Mouse (Mus musculus): Measurements from ENCODE around the gene Copz1. TPM values are rescaled to one million over a fixed set of nuclear protein-coding genes. Genes with fewer than 3 reads are reported as not detected.

Gene Copz1
- total and polyA plus RNA-seq, 3 experiments = 80.0 to 271 (median 148) TPM

- Histone ChIP-seq H3K4me3 (replicated peaks in 1 of 3; ENCODE audit: low read depth in 2 of 3, low read length in 2 of 3, poor library complexity in 1 of 3) (no peak overlapping the region), H3K4me2 (ENCODE audit: insufficient read depth, low read depth, poor library complexity, severe bottlenecking) (no peak overlapping the region), H3K9me3 (replicated peaks; ENCODE audit: low read length) (no peaks in the 10 kb centered on the region), H3K27me3 (replicated peaks) (peaks cover 8% of the 10 kb centered on the region), H3K4me1 (ENCODE audit: control insufficient read depth in 1 of 2, insufficient read depth in 2 of 2) (peaks cover 13 to 67% of the 10 kb centered on the region in 2 experiments; a peak in 3 of 4 replicates), H3K27ac (ENCODE audit: insufficient read depth, low read depth) (no peak overlapping the region), H3K36me3 (replicated peaks in 1 of 2; ENCODE audit: control insufficient read depth in 1 of 2, insufficient read depth in 1 of 2, low read length in 1 of 2) (no peaks in the 10 kb centered on the region), H3K79me2 (replicated peaks; ENCODE audit: control insufficient read depth, extremely low read depth, insufficient read depth, poor library complexity, severe bottlenecking) (no peaks in the 10 kb centered on the region), H3K9ac (ENCODE audit: insufficient read depth, low read depth) (no peak overlapping the region)
- TF ChIP-seq CTCF (conservative IDR thresholded peaks at IDR 0.05 in 1 of 2, IDR thresholded peaks at IDR 0.05 in 1 of 2; ENCODE audit: low read depth in 2 of 2, low read length in 2 of 2) (no peak), NELFE (IDR thresholded peaks at IDR 0.05; ENCODE audit: low read depth, low read length) (no peak), TBP (conservative IDR thresholded peaks at IDR 0.05; ENCODE audit: low read depth, low read length) (no peak), NRF1 (IDR thresholded peaks at IDR 0.05; ENCODE audit: low read depth, low read length) (no peak), PAX5 (IDR thresholded peaks at IDR 0.05; ENCODE audit: low read length) (no peak), CHD2 (IDR thresholded peaks at IDR 0.05; ENCODE audit: low read length) (no peak), USF2 (conservative IDR thresholded peaks at IDR 0.05; ENCODE audit: low read depth, low read length) (no peak), MAZ (IDR thresholded peaks at IDR 0.05; ENCODE audit: low read depth, low read length) (no peak), MYC (IDR thresholded peaks at IDR 0.05; ENCODE audit: low read depth, low read length) (no peak), GABPA (IDR thresholded peaks at IDR 0.05; ENCODE audit: insufficient replicate concordance, low read depth, low read length) (no peak)
- in situ Hi-C loops (cut with MboI; ENCODE audit: low pct_ligation_motif_present, low pct_unique_long_range_greater_than_20kb, low sequenced_read_pairs) = no loop called here
- dilution Hi-C loops (cut with MboI; ENCODE audit: extremely low pct_ligation_motif_present, extremely low pct_unique_long_range_greater_than_20kb, low sequenced_read_pairs) = no loop called here
- DNase-seq (ENCODE audit: extremely low read depth) = no peak
Observed at GRCm38 (mm10) chr15:103338829-103339165, 66.3 kb downstream of the Copz1 start.

DNA sequence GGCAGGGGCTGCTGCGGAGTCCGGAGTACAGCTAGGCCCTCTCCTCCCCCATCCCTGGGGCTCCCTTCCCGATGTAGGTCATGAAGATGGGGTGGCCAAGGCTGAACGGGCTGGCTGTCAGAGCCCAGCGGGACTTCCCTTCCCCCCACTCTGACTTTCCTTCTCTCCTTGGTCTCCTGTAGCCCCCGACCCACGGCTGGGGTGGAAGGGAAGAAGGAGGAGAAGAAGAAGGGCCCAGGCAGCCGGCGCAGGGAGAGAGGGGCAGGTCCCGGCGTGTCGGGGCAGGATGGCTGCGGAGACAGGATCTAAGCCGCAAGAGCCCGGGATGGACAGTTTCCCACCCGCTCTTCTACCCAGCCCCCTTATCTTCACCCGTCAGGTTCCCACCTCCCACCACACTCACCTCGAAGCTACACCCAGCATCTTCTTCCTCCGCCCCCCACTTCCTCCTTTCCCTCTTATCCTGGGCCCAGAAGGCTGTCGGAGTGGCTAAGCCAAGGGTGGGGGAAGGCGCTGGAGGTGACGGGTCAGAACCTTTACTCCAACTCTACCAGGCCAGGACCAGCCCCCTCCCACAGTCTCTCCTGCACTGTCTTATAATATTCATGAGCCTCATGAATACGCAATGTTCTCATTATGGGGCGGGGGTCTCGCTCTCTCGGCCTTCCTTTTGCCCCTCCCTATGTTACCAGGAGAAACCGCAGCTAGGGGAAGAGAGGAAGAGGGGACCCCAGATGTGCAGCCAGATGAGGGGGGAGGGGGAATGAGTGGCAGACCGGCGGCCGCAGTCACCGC, 66.8 kb downstream of the Copz1 start:
- Histone ChIP-seq H3K27ac (ENCODE audit: insufficient read depth, low read depth) (no peak overlapping the region), H3K9me3 (replicated peaks; ENCODE audit: low read length) (no peaks in the 10 kb centered on the region), H3K4me1 (ENCODE audit: control insufficient read depth in 1 of 2, insufficient read depth in 2 of 2) (peaks cover 13 to 61% of the 10 kb centered on the region in 2 experiments; a peak in 3 of 4 replicates), H3K4me2 (ENCODE audit: insufficient read depth, low read depth, poor library complexity, severe bottlenecking) (peak overlapping the region; percentile 84), H3K79me2 (replicated peaks; ENCODE audit: control insufficient read depth, extremely low read depth, insufficient read depth, poor library complexity, severe bottlenecking) (no peaks in the 10 kb centered on the region), H3K9ac (ENCODE audit: insufficient read depth, low read depth) (peak overlapping the region; percentile 19; the same call in 1 of the 2 replicates), H3K27me3 (replicated peaks) (peaks cover 8% of the 10 kb centered on the region), H3K4me3 (replicated peaks in 1 of 3; ENCODE audit: low read depth in 2 of 3, low read length in 2 of 3, poor library complexity in 1 of 3) (peak overlapping the region; percentile 55 to 72 (median 56)), H3K36me3 (replicated peaks in 1 of 2; ENCODE audit: control insufficient read depth in 1 of 2, insufficient read depth in 1 of 2, low read length in 1 of 2) (no peaks in the 10 kb centered on the region)
- in situ Hi-C loops (cut with MboI; ENCODE audit: low pct_ligation_motif_present, low pct_unique_long_range_greater_than_20kb, low sequenced_read_pairs) = no loop called here
- dilution Hi-C loops (cut with MboI; ENCODE audit: extremely low pct_ligation_motif_present, extremely low pct_unique_long_range_greater_than_20kb, low sequenced_read_pairs) = no loop called here
- DNase-seq (ENCODE audit: extremely low read depth) = no peak
- TF ChIP-seq CHD2 (IDR thresholded peaks at IDR 0.05; ENCODE audit: low read length) (peak; percentile 52), ELF1 (IDR thresholded peaks at IDR 0.05; ENCODE audit: low read depth, low read length) (no peak), PAX5 (IDR thresholded peaks at IDR 0.05; ENCODE audit: low read length) (no peak), UBTF (IDR thresholded peaks at IDR 0.05; ENCODE audit: low read depth, low read length) (no peak)

GRCm38 (mm10) chr15:103339961-103340337, 67.4 kb downstream of the Copz1 start, which contains the start of gene Zfp385a:
Gene Zfp385a, minus strand, starts transcription at chr15:103340093.
- Histone ChIP-seq H3K9ac (ENCODE audit: insufficient read depth, low read depth) (peak within 1 kb of the TSS; percentile 19; the same call in 1 of the 2 replicates), H3K27ac (ENCODE audit: insufficient read depth, low read depth) (no peak within 1 kb of the TSS), H3K27me3 (replicated peaks) (peaks cover 8% of the 10 kb centered on the region), H3K79me2 (replicated peaks; ENCODE audit: control insufficient read depth, extremely low read depth, insufficient read depth, poor library complexity, severe bottlenecking) (no peaks in the 10 kb centered on the region), H3K36me3 (replicated peaks in 1 of 2; ENCODE audit: control insufficient read depth in 1 of 2, insufficient read depth in 1 of 2, low read length in 1 of 2) (peaks cover 0 to 2% of the 10 kb centered on the region in 2 experiments), H3K9me3 (replicated peaks; ENCODE audit: low read length) (no peaks in the 10 kb centered on the region), H3K4me2 (ENCODE audit: insufficient read depth, low read depth, poor library complexity, severe bottlenecking) (peak within 1 kb of the TSS; percentile 84), H3K4me1 (ENCODE audit: control insufficient read depth in 1 of 2, insufficient read depth in 2 of 2) (peaks cover 13 to 55% of the 10 kb centered on the region in 2 experiments; a peak in 3 of 4 replicates), H3K4me3 (replicated peaks in 1 of 3; ENCODE audit: low read depth in 2 of 3, low read length in 2 of 3, poor library complexity in 1 of 3) (peak within 1 kb of the TSS; percentile 55 to 72 (median 56))
- in situ Hi-C loops (cut with MboI; ENCODE audit: low pct_ligation_motif_present, low pct_unique_long_range_greater_than_20kb, low sequenced_read_pairs) (no loop called here), dilution Hi-C loops (cut with MboI; ENCODE audit: extremely low pct_ligation_motif_present, extremely low pct_unique_long_range_greater_than_20kb, low sequenced_read_pairs) (no loop called here)
- DNase-seq (ENCODE audit: extremely low read depth) = no peak
- TF ChIP-seq CHD1 (IDR thresholded peaks at IDR 0.05; ENCODE audit: low read depth, low read length) (no peak), ZC3H11A (IDR thresholded peaks at IDR 0.05; ENCODE audit: low read depth, low read length) (no peak), HCFC1 (IDR thresholded peaks at IDR 0.05; ENCODE audit: low read depth, low read length) (no peak), MAZ (IDR thresholded peaks at IDR 0.05; ENCODE audit: low read depth, low read length) (0 out of 2 replicates have a peak, but pooled peaks have one; percentile 57), BHLHE40 (IDR thresholded peaks at IDR 0.05; ENCODE audit: low read depth, low read length) (no peak), MYC (IDR thresholded peaks at IDR 0.05; ENCODE audit: low read depth, low read length) (no peak), KAT2A (IDR thresholded peaks at IDR 0.05; ENCODE audit: insufficient replicate concordance, low read length) (no peak), NRF1 (IDR thresholded peaks at IDR 0.05; ENCODE audit: low read depth, low read length) (no peak), SIN3A (IDR thresholded peaks at IDR 0.05; ENCODE audit: low read length) (no peak), JUND (conservative IDR thresholded peaks at IDR 0.05; ENCODE audit: low read depth, low read length) (no peak), NELFE (IDR thresholded peaks at IDR 0.05; ENCODE audit: low read depth, low read length) (no peak), CTCF (conservative IDR thresholded peaks at IDR 0.05 in 1 of 2, IDR thresholded peaks at IDR 0.05 in 1 of 2; ENCODE audit: low read depth in 2 of 2, low read length in 2 of 2) (peak in 1 of 2 experiments; percentile 45; a peak in 2 of 4 replicates), IRF4 (IDR thresholded peaks at IDR 0.05; ENCODE audit: low read depth, low read length) (0 out of 2 replicates have a peak, but pooled peaks have one; percentile 6), E2F4 (IDR thresholded peaks at IDR 0.05; ENCODE audit: insufficient replicate concordance, low read depth, low read length) (no peak), POLR2AphosphoS2 (IDR thresholded peaks at IDR 0.05; ENCODE audit: low read depth, low read length) (no peak)
